Mouse (Mus musculus) kidney, postnatal 10 days (tissue): ENCODE measurements around the gene Cat.

ENCODE experiments used
- DNase-seq: peaks from one replicate; pipeline ENCODE4 v3.0.0; 2021; ENCODE audit warnings: mixed read lengths

Gene Cat

DNA sequence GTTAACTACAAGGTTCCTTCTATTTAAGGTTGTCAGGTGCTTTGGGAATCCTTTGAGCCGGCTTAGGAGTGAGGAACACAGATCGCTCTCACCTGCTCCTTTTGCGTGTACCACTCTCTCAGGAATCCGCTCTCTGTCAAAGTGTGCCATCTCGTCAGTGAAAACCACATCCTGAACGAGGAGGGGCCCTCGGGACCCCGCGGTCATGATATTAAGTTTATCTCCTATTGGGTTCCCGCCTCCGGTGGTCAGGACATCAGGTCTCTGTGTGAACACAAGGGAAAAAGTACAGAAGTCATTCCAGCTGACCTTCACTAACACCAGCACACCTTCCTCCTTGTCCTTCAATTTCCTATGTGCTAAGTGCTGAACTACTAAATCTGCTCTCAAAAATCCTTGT lies 8.3 kb downstream of the Cat start:
- no peak for DNase-seq

GRCm38 (mm10) chr2:103476180-103476579 lies 8.8 kb downstream of the Cat start:
- no peak for DNase-seq

- no peak for DNase-seq
Measured at GRCm38 (mm10) chr2:103473362-103473761, 11.6 kb downstream of the Cat start.

- peak; percentile 69 for DNase-seq
Measured at GRCm38 (mm10) chr2:103466984-103467588, 17.9 kb downstream of the Cat start.

DNA sequence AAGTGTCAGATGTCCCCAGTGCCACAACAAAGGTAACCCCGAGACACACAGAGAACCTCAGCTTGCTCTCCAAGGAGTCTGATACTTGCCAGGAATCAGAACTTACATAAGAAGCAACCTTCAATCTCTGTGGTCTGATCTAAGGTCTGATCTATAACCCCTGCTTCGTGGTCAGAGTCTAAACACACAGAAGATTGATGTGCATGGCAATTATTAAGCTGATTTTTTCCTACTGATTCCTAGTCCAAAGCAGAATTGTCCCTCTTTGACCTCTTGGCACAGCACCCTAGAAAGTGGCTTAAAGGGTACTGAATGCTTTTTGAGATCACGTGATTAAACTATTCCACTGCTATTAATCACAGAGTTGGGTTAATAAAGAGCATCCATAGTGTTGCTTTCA lies 18.7 kb downstream of the Cat start:
- DNase-seq = no peak

DNA sequence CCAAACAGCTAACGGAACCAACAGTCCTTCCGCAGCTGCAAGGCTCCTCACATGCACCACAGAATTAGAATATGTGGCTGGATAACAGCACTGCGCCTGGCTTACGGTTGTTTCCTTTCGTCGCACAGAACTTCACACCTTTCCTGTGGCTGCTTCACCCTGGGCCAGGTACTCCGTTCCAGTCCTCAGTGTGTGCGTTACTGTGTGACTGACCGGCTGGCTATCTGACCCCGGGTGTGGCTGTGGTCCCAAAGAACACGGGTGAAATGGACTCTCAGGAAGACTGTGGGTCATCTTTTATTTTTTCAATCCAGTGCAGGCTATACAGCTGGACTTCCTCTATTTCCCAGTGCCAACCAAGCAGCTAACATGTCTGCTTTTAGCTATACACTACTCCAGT lies 19.5 kb downstream of the Cat start:
- DNase-seq = no peak

DNA sequence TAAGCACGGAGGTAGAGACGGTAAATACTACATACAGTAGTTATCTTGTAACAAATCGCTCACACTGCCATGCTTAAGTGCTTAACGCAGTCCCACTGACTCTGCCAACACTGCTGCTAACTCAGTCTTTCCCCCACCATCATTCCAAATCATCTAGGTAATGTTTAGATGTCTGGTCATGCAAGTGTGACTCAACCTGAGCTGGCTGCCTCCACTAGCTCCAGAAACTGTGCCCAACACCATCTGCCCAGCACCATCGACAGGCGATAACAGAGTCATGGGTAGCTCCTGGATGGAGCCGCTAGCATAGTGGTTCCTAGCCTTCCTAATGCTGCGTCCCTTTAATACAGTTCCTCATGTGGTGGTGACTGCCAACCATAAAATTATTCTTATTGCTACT lies 20.4 kb downstream of the Cat start:
- DNase-seq = no peak

- no peak for DNase-seq
Measured at GRCm38 (mm10) chr2:103462746-103463145, 22.2 kb downstream of the Cat start.

DNA sequence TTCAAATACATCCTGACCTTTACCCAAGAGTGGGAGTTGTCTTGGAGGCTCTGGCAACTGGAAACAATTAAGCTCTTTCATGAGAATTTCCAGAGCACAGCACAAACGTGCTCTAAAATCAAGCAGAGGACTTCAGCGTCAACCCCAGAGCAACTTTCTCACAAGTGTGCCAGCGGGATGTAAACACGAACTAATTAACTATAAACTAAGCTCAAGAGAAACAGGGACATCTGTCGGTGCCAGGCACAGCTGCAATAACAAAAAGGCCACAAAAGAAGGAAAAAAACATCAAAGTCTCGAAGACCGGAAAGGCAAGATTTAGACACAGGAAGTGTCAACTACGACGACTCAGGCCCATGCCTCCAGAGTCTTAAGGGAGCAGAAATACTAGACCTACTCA lies 23.2 kb downstream of the Cat start:
- no peak for DNase-seq

GRCm38 (mm10) chr2:103461210-103461609 lies 23.8 kb downstream of the Cat start:
- DNase-seq = no peak

GRCm38 (mm10) chr2:103459069-103459468 lies 25.9 kb downstream of the Cat start:
- no peak for DNase-seq

DNA sequence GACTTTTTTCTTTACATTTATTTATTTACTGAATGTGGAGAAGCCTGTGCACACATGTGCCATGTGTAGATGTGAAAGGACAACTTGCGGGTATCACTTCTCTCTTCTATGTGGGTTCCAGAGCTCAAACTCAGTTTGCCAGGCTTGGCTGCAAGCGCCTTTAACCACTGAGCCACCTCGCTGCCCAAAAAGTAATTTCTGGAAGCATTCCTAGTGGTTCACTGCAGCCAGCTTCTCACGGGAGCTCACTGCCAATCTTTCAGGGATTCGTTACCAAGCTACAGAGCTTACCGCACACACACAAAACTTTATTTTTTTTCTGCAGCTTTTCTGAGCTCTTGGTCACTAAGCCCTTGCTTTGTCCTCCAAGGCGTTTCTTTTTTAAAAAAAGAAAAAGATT lies 27.3 kb downstream of the Cat start:
- DNase-seq = no peak

DNA sequence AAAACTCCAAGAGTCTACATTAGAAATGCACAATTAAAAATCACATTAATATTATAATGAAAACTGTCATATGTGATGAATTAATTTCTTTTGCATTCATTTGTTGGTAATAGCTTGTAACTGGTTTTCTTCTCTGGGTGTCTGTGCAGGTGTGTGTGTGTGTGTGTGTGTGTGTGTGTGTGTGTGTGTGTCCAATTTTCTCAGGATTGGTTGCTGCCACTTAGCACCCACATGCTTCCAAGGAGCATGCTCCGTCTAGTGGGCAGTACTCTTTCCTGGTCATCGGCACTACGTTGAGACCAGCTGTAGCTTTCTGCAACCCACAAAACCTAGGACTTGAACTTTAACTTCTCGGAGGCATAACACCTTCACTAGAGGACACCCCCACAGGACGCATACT lies 27.9 kb downstream of the Cat start:
- no peak for DNase-seq

DNA sequence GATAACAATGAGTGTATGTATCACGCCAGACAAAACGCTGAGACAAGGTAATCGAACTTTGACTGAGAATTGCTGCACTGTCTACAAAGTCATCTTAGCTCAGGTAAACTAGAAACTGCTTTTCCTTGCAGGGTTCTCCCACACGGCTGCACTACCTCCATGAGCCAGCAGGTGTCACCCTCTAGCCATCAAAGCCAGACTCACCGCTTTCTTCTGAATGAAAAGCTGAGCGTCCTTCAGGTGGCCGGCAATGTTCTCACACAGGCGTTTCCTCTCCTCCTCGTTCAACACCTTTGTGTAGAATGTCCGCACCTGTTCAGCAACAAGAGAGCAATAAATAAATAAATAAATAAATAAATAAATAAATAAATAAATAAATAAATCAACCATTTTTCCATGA lies 28.3 kb downstream of the Cat start:
- DNase-seq = peak; percentile 89

GRCm38 (mm10) chr2:103455748-103456147 lies 29.2 kb downstream of the Cat start:
- DNase-seq = no peak

DNA sequence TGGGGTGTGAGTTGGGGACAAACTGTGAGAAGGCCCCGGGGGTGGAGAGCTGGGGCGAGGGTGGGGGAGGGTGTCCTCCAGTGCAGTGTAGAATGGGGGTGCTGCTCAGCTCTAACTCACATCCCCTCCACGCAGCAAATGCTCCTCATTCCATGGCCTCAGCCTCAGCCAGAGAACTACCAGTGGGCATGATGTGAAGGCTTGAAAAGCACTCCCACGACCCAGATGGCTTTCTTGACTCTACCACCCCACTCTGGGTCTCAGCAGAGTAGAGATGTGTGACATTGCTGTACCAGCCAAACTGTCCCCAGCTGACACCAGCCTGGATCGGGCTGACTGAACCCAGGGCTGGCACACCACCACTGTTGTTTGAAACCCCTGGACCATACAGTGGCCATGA lies 32.4 kb downstream of the Cat start:
- no peak for DNase-seq

GRCm38 (mm10) chr2:103450267-103450666 lies 34.7 kb downstream of the Cat start:
- no peak for DNase-seq

DNA sequence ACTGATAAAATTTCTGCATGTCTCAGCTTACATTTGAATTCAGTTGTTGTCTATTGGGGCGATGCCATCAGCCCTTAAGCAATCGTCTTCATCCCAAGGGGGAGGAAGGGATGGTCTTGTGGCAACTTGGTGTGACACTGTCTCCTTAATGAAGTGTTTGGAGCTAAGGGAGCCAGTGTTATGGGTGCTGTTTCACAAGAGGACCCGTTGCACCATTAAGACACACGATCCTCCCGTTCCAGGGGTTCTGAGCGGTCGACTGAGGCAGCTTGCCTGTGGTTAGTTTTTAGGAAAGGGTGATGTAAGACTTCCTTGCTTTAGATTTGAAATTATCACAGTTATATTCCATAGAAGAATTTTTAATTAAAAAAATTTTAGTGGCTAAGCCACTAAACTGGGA lies 35.1 kb downstream of the Cat start:
- no peak for DNase-seq

DNA sequence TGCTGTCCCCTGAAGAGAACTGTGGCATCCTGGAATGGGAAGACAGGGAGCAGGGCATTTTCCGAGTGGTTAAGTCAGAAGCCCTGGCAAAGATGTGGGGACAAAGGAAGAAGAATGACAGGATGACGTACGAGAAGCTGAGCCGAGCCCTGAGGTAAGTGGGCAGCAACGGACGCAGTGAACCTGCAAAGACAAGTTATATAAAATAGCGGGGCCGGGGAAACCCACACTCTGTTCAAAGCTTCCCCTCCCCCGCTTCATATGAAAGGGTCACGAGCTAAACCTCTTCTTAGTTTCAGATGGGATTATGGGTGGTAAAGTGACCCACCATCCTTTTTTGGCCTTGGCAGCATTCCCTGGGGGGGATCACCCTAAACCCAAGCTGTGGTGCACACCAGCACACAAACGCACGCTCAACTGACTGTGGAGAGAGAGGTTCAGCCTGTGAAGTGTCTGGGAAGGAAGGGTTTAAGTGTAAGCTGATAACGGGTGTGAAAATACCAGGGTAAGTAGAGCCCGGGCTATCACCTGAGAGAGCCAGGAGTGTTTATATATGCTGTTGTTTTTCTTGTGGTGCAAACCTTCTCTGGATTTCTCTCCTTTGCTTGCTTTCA lies 35.9 kb downstream of the Cat start:
- DNase-seq = no peak

DNA sequence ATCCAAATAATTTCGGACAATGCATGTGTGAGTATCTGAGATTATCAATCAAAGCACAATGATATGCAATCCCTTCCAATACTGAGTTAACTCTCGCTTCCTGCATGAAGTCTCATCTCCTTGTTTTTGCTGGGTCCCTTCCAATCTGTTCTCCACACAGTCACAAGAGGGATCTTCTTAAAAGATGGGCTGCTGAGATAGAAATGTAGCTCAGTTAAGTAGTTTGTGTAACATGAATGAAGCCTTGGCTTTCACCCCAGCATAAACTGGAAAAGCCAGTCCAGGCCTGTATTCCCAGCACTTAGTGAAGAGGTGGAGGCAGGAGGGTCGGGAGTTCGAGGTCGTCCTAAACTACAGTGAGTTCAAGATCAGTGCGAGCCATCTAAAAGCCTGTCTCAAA lies 38.6 kb downstream of the Cat start:
- no peak for DNase-seq

GRCm38 (mm10) chr2:103445776-103446175 lies 39.2 kb downstream of the Cat start:
- peak; percentile 66 for DNase-seq

- peak; percentile 93 for DNase-seq
Measured at GRCm38 (mm10) chr2:103439710-103440109, 45.2 kb downstream of the Cat start.

GRCm38 (mm10) chr2:103439071-103439622 lies 45.8 kb downstream of the Cat start:
- no peak for DNase-seq

- no peak for DNase-seq
Measured at GRCm38 (mm10) chr2:103436534-103436933, 48.4 kb downstream of the Cat start.

GRCm38 (mm10) chr2:103435110-103435509 lies 49.9 kb downstream of the Cat start:
- DNase-seq = no peak
